Mouse (Mus musculus): ENCODE measurements at regions not wholly inside any gene's neighbourhood (a gene's known extent, or its start where the extent isn't known, plus 50 kb on each side); places are given as distances from the start of the nearest gene placed in this dataset.

DNA sequence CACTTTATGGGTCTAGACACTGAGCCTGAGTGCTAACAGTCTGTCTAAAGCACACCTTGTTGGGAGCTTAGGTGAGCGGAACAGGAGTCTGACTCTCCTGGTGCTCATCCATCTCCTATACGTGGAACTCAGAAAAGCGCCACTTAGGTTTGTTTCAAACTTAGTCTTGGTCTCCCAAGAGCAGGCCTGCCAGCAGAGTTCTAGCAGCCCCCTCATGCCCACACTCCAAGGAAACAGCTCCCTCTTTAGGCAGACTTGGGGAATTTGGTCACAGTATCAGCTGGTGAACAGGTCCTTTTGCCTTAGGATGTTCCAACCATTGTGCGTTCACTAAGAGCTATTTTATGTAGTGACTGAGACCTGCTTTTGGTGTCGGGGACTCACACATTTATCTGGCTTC lies 173.0 kb upstream of the Ado start:
- TF ChIP-seq CTCF (IDR thresholded peaks at IDR 0.05; ENCODE audit: extremely low read depth, insufficient read depth, insufficient read length, insufficient replicate concordance) (peak; percentile 64; the same call in 1 of the 2 replicates), POLR2A (IDR thresholded peaks at IDR 0.05; ENCODE audit: low read depth, low read length) (no peak)

Data from spleen, adult 2 months (tissue).